Mouse (Mus musculus): ENCODE measurements around the gene Camk2n1.

DNA sequence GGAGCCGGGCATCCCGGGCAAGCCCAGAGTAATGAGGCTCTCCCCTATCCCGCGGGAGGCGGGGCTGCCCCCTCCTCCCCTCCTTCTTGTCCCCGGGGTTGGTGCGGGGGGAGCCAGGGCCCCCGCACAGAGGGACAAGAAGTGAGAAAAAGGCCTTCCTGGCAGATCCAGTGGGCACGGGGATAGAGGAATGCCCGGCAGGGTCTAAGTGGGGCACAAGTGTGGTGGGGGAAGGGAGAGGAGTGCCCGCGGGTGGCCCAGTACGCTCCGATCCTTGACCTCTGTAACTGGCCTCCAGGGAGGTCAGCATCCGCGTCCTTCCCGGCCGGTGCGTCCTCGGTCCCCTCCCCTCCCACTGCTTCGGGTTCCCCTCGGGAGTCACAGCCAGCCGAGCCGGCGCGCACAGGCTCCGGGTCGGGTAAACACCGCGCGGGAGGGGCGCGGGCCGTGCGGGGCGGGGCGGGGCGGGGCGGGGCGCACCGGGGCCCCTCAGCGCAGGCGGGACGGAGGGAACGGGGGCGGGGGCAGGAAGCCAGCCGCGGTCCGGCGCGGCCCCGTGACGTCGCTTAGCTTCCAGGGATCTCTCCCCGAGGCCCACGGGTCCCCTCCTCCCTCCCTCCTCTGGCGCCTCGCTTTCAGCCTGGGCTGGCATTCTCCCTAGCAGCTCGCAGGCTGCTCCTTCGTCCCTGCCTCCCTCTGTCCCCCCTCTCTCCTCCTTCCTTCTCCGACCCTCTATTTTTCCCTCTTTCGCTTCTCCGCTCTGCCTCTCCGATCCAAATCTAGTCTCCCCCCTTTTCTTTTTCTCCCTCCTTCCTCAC is at the start of gene Camk2n1:
- TF ChIP-seq CTCF (IDR thresholded peaks at IDR 0.05; ENCODE audit: insufficient read depth, low read length) (no peak), POLR2A (IDR thresholded peaks at IDR 0.05; ENCODE audit: borderline replicate concordance, extremely low read depth, low read depth, low read length) (peak; percentile 91; the same call in 1 of the 2 replicates)
